ENCODE assay signal across 22 mouse cellular contexts in the genomic region with DNA sequence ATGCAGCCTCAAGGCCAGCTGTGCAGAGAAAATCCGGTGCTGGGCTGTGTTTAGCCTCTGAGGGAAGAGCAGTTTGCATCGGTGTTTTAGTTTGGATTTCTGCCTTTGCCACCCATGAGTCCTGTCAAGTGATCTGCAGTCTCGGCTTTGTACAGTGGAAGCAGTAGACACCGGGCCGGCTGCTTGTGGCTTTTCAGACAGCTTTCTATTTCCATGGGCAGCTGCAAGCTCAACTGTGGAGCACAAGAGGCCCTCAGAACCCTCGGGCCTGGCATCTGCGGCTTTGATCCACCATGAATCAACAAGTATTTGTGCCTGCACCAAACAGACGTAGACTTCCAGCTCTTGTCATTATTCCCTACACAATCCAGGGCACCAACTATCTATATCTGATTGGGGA. TPM values are rescaled to one million over a fixed set of nuclear protein-coding genes. Genes with fewer than 3 reads are reported as not detected.
A peak's percentile ranks its signal among the peaks of the same experiment; 100 is the strongest.
DNase-seq lines count a peak whose midpoint lies in the region; TF ChIP-seq lines count a peak whose summit lies in the region.
"Had no signal": no experiment of that assay in that cellular context is flagged by ENCODE, and none has a peak within 500 bp of the region (broad histone marks: within the 10 kb centered on the region; RNA-seq: fewer than 3 reads in every experiment).

No protein-coding gene starts in this region.

- TF ChIP-seq POLR2A in myocyte (IDR thresholded peaks at IDR 0.05; ENCODE audit: insufficient read length, low read depth): no peak

- no peak overlapping the region for H3ac ChIP-seq in myocyte (ENCODE audit: control insufficient read depth, insufficient read length)

- no peak overlapping the region for H3K4me2 ChIP-seq in myocyte (ENCODE audit: low read depth)
- H3K4me2 ChIP-seq: embryonic facial prominence, embryonic 12.5 days; forebrain, embryonic 13.5 days; forebrain, embryonic 15.5 days had no signal

- H3K27me3 ChIP-seq in myocyte (ENCODE audit: control insufficient read depth, insufficient read depth, insufficient read length): no peaks in the 10 kb centered on the region
- H3K27me3 ChIP-seq: CH12.LX; embryonic facial prominence, embryonic 12.5 days; forebrain, embryonic 13.5 days; forebrain, embryonic 15.5 days; Patski had no signal

- peaks cover 20% of the 10 kb centered on the region for H3K79me2 ChIP-seq in myocyte (ENCODE audit: control insufficient read depth, insufficient read depth)

- peak; percentile 56 to 69 for DNase-seq in right cerebral cortex, postnatal 10 days (ENCODE audit: low spot score in 2 of 2)
- DNase-seq in right cerebral cortex, adult 2 months (ENCODE audit: low spot score in 2 of 2): no peak
- peak; percentile 18 for DNase-seq in thymus, postnatal 25 days
- no peak for DNase-seq in thymus, postnatal 36 days
- DNase-seq: adrenal gland, adult 8-10 months; adrenal gland, postnatal 14 days; adrenal gland, postnatal 36 days; B cell, adult 2 months; cerebellum, adult 11-12 months; cerebellum, adult 2 months; cerebellum, adult 9-10 months; cerebellum, postnatal 10 days; cerebellum, postnatal 25 days had no signal

- peaks cover 57% of the 10 kb centered on the region for H3K36me3 ChIP-seq in myocyte (ENCODE audit: control insufficient read depth, insufficient read depth)

- H3K4me3 ChIP-seq in myocyte: no peak overlapping the region
- H3K4me3 ChIP-seq: embryonic facial prominence, embryonic 10.5 days; embryonic facial prominence, embryonic 12.5 days; forebrain, embryonic 13.5 days; forebrain, embryonic 15.5 days had no signal

TF ChIP-seq in myocyte, 11 proteins besides CTCF, POLR2A, EP300 and RAD21:
- TF ChIP-seq MYOG (IDR thresholded peaks at IDR 0.05; ENCODE audit: control insufficient read depth in 1 of 3, insufficient read depth in 1 of 3, insufficient read length in 2 of 3, low read depth in 2 of 3) (peak in 1 of 3 experiments; percentile 54), MYOD1 (IDR thresholded peaks at IDR 0.05; ENCODE audit: control insufficient read depth in 1 of 3, insufficient read length in 2 of 3, low read depth in 2 of 3) (no peak), E2F4 (IDR thresholded peaks at IDR 0.05; ENCODE audit: insufficient read depth) (no peak), MAX (IDR thresholded peaks at IDR 0.05; ENCODE audit: low read depth) (no peak), POLR2AphosphoS2 (IDR thresholded peaks at IDR 0.05; ENCODE audit: insufficient read length, low read depth) (peak; percentile 38)

RNA-seq across cellular contexts. Expression of a gene that starts 11.1 kb away (rescaled TPM):
- polyA plus RNA-seq in myocyte (2012; fragmentation: generic; extraction: Trizol): 553 TPM

RNA-seq across cellular contexts. Expression of a gene that starts 14.5 kb away (rescaled TPM):
- polyA plus RNA-seq in myocyte (2012; fragmentation: generic; extraction: Trizol): 165 TPM
- polyA plus RNA-seq: CD4-positive, CD25-positive, alpha-beta regulatory T cell, adult 4 months had no signal

RNA-seq across cellular contexts. Expression of a gene that starts 26.7 kb away (rescaled TPM):
- 1.00 TPM for polyA plus RNA-seq in myocyte (2012; fragmentation: generic; extraction: Trizol)

RNA-seq across cellular contexts. Expression of a gene that starts 34.1 kb away (rescaled TPM):
- polyA plus RNA-seq in myocyte (2012; fragmentation: generic; extraction: Trizol): 33.3 TPM

RNA-seq across cellular contexts. Expression of a gene that starts 38.3 kb away (rescaled TPM):
- 5.1 TPM for polyA plus RNA-seq in myocyte (2012; fragmentation: generic; extraction: Trizol)
- polyA plus RNA-seq: activated CD4-positive, CD25-positive, alpha-beta regulatory T cell, adult 4 months; CD4-positive, CD25-positive, alpha-beta regulatory T cell, adult 4 months had no signal

Comparison
In these comparisons a context has a peak if more than half of its experiments do, and no peak if none do; other contexts are left out.
1. DNase-seq: peak in right cerebral cortex, postnatal 10 days (2 of 2) and thymus, postnatal 25 days (single experiment); none in right cerebral cortex, adult 2 months (0 of 2) and thymus, postnatal 36 days (0 of 2).